ENCODE assay signal across 24 mouse cellular contexts in genomic region chr1:25491503-25491902, GRCm38 (mm10).
"Had no signal": no experiment of that assay in that cellular context is flagged by ENCODE, and none has a peak within 500 bp of the region (broad histone marks: within the 10 kb centered on the region; RNA-seq: fewer than 3 reads in every experiment).

No protein-coding gene starts in this region.

- H3K36me3 ChIP-seq: limb, embryonic 12.5 days; limb, embryonic 15.5 days; neural tube, embryonic 12.5 days; neural tube, embryonic 15.5 days; stomach, embryonic 15.5 days had no signal

- H3K4me2 ChIP-seq: limb, embryonic 12.5 days; limb, embryonic 15.5 days; liver, embryonic 11.5 days; lung, embryonic 14.5 days; midbrain, embryonic 12.5 days; midbrain, embryonic 15.5 days; neural tube, embryonic 12.5 days; neural tube, embryonic 15.5 days; stomach, embryonic 15.5 days had no signal

- ATAC-seq: liver, postnatal 0 days; lung, postnatal 0 days; midbrain, embryonic 15.5 days had no signal

- H3K27me3 ChIP-seq: limb, embryonic 12.5 days; limb, embryonic 15.5 days; midbrain, embryonic 12.5 days; midbrain, embryonic 15.5 days; neural tube, embryonic 12.5 days; neural tube, embryonic 15.5 days; stomach, embryonic 15.5 days had no signal

- H3K4me1 ChIP-seq: limb, embryonic 12.5 days; limb, embryonic 15.5 days; midbrain, embryonic 12.5 days; midbrain, embryonic 15.5 days; neural tube, embryonic 12.5 days; neural tube, embryonic 15.5 days; stomach, embryonic 15.5 days had no signal

- DNase-seq: kidney, postnatal 14 days; kidney, postnatal 4 days; layer of hippocampus, adult 9-11 months; layer of hippocampus, postnatal 36 days; left cerebral cortex, postnatal 4 days; liver, postnatal 0 days; lung, embryonic 14.5 days; retina, postnatal 1 day; right cerebral cortex, postnatal 25 days; spleen, adult 18-20 months; thymus, adult 18-20 months; thymus, postnatal 36 days had no signal

- H3K4me3 ChIP-seq: left cerebral cortex, adult 2 months; limb, embryonic 12.5 days; limb, embryonic 15.5 days; midbrain, embryonic 12.5 days; midbrain, embryonic 15.5 days; neural tube, embryonic 12.5 days; neural tube, embryonic 15.5 days; stomach, embryonic 15.5 days had no signal

- H3K9me3 ChIP-seq: limb, embryonic 12.5 days; limb, embryonic 15.5 days; midbrain, embryonic 12.5 days; midbrain, embryonic 15.5 days; neural tube, embryonic 12.5 days; neural tube, embryonic 15.5 days; stomach, embryonic 15.5 days had no signal

- H3K9ac ChIP-seq: limb, embryonic 12.5 days; limb, embryonic 15.5 days; liver, embryonic 14.5 days; liver, postnatal 0 days; lung, embryonic 14.5 days; midbrain, embryonic 12.5 days; midbrain, embryonic 15.5 days; neural tube, embryonic 12.5 days; neural tube, embryonic 15.5 days; stomach, embryonic 15.5 days had no signal

- H3K27ac ChIP-seq: left cerebral cortex, adult 2 months; limb, embryonic 12.5 days; limb, embryonic 15.5 days; liver, embryonic 14.5 days; macrophage; midbrain, embryonic 12.5 days; midbrain, embryonic 15.5 days; neural tube, embryonic 12.5 days; neural tube, embryonic 15.5 days; stomach, embryonic 15.5 days had no signal
